Mouse (Mus musculus) spleen, adult 18-20 months (tissue): Measurements from ENCODE around the gene Slc39a11.
"Not testable (repeated sequence)": the region's sequence is repeated elsewhere in the genome, so short reads cannot be mapped to it uniquely, and the experiment has no call there.

Experiments
- DNase-seq, 2 experiments: peaks; one replicate each; pipeline ENCODE4 v3.0.0; 2022; ENCODE audit warnings: mixed read lengths in 2 of 2

The Slc39a11 gene

DNA sequence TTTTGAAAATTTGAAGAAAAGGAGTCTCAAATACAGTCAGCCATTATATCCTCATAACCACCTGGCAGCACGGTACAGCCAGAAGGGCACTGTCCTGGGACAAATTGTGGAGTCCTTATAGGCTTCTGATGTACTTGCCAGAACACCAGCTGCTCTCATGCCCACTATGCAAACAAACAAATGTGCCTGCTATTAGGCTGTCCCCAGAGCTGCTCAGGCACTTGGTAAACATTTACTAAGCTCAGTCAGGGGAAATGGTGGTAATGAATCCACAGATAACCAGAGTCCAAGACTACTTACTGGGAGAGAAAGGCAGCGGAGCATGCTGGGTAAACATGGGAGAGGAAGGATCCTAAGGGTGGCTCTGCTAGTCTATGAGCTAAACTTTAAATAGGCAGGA is 17.2 kb upstream of the Slc39a11 start:
- no peak for DNase-seq

DNA sequence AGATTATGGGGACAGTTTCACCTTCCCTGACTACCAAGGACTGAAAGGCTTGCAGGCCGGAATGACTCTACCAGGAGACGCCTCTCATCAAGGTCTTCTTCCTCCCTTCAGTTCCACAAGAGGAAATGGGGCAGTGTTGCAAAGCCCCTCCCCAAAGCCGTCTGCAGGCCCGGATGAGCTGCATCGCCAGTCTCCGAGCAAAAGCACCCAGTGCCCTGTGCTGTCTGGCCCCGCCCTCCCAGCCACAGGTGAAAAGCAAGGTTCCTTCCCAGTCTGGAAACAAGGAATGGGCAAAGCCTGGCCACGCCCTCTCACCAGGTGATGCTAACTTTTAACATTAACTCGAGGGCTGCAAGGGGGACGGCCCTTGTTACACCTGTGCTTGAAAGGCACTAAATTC is 16.8 kb upstream of the Slc39a11 start:
- DNase-seq: no peak

DNA sequence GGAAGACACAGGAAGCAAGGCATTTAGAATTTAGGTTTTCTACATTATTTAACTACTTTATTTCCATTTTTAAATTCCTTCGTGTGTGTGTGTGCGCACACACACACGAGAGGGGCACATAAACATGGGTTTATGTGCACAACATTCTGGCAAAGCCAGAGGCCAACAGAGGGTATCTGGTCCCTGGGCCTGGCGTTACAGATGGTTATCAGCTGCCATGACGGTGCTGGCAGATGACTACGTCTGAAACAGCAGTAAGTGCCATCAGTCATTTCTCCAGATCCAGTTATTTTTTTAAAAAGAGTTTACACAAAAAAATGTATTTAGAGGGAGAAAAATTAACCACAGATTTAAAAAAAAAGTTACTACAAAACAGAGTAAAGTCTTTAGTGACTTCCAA is 16.3 kb upstream of the Slc39a11 start:
- no peak for DNase-seq

DNA sequence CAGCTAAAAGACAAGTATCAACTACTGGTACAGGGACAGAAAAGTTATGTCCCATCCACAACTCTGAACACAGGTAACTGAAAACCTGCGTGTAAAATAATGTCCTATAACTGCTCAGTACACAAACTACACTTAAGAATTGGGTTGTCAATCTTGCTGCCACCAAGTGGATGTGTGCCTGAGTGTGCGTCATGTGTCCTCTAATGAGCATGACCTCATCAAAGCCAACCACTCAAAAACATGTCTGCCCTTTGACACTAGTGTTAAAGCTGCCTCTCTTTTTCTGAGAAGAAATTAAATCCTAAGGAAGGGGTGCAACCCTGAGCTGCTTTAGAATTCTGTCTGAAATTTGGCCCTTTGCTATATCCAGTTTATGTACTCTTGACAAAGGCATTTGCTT is 14.4 kb upstream of the Slc39a11 start:
- no peak for DNase-seq

DNA sequence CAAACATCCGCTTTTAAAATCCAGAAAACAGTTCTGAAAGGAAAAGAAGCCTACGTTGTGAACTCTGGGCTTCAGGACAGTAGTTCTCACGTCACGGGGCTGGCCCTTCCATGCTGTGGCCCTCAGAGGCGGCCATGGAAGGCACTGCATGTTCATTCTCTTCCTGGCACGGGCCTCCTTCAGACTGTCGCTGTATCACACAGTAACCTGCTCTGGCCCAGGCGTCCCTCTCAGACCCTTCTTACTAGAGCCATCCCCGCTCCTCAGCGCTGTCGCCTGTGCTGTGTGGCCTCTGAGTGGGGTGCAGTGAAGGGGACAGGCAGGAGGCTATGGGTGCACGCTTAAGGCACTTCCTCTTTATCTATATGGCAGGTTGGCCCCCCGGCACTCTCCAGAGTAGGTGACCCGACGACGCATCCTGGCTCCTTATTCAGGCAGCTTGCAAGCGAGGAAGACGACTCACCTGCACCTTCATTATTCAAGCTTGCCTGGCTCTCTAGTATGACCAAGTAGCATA is 12.0 kb upstream of the Slc39a11 start:
- no peak for DNase-seq

DNA sequence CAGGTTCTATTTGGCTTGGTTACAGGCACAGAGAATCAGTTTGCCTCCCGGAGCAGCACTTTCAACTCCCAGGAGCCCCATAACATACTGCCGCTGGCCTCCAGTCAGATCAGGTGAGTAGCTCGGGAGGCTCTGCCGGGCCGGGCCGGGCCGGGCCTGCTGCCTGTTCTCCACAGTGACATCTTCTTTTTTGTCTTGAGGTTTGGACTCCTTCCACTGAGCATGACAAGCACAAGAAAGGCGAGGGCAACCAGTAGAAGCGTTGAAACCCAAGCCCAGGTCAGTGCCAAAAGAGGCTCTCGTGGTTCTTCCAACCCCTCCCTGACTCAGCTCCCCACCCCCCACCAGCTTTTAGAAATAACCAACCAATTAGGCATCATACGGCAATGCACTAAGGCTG is 11.1 kb upstream of the Slc39a11 start:
- no peak for DNase-seq

DNA sequence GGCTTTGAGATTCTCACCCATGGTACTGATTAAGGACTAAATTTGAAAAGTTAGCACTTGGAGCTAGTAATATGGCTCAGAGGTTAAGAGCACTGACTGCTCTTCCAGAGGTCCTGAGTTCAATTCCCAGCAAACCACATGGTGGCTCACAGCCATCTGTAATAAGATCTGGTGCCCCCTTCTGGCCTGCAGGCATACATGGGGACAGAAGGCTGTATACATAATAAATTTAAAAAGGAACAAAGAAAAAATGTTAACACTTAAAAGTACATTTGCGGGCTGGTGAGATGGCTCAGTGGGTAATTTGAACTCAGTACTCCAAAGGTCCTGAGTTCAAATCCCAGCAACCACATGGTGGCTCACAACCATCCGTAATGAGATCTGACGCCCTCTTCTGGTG is 10.3 kb upstream of the Slc39a11 start:
- DNase-seq: not testable (repeated sequence)

DNA sequence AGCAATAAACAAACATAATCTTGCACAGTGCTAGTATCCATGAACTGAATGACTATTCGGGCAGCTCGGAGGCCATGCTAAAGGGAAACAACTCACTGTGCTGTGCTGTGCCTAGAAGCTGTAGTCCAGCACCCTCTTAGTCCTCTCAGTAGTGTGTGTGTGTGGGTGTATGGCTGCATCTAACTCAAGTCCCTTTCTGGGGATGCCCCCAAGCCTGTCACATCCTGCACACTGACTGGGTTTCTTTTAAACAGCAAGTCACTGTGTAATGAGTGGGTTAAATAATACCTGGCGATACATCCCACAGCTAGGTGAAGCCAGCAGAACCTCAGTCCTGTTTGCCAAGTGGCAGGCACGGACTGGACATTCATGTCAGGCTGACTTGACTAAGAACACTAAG is 8.9 kb upstream of the Slc39a11 start:
- no peak for DNase-seq

DNA sequence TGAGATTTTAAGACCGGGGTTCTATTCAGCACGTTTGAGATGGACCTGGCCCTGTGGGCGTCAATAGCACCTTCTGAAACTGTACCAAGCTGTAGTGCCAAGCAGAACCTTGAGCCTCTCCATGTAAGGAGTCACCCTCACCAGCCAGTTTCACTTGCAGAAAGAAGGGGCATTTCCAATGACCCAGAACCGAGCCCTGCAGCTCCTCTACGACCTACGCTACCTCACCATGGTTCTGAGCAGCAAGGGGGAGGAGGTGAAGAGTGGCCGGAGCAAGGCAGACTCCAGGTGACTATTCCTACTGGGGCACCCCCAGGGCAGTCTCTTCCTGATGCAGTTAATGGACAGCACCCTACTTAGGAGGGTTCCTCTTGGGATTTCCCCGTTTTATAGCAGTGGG is 8.4 kb upstream of the Slc39a11 start:
- no peak for DNase-seq

DNA sequence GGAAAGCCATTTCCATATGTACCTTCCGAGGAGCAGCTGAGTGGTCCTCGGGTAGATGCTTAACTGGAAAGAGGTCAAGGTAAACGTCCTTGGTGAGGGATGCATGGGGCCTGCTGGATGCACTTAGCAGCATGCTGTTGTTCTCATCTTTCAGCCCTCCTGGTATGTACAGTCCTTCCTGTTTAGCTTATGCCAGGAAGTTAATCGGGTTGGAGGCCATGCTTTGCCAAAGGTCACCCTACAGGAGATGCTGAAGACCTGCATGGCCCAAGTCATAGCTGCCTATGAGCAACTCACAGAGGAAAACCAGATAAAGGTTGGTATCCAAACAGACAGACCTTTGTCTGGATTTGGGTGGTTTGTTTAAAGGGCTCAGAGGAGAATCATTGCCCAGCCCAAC is 7.3 kb upstream of the Slc39a11 start:
- DNase-seq: no peak

DNA sequence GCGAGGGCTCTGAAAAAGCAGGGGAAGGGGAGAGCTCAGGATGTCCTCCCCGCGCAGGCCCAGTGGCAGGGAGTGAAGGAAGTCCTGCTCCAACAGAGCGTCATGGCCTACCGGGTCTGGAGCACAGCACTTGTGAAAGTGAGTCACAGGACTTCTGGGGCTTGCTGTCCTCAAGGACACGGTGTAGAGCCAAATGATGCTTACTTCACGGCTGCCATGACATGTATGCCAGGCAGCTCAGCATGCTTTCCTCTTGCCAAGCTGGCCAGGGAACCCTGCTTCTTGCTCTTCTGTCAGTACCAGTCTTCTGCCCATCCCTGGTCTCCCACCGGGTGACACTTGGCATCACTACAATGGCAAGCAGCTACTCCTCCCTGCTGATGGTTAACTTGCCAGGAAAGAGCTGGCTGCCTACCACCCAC is 6.6 kb upstream of the Slc39a11 start:
- no peak for DNase-seq

DNA sequence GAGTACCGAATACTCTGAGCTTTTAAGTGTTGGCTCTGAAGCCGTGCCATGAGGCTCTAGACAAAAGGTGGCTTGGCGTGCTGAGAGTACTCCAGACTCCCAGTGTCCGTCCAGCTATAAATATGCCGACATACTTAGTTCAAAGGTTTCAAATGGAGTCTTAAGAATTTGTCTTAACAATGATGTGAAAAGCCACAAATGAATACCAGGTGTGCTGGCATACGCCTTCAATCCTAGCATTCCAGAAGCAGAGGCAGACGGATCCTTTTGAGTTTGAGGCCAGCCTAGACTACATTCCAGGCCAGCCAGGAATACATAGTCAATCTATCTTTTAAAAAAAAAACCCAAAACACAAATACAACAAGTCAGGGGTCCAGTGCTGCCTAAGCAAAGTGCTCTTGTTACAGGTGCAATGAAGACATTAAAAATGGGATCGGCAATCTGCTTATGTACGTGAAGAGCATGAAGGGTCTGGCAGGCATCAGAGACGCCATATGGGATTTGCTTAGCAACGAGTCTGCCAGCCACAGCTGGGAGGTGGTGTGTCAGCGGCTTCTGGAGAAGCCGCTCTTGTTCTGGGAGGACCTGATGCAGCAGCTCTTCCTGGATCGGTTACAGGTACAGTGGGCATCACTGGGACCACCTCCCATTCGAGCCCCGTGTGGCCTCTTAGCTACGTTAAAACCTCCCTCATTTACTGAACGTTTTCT is 4.8 kb upstream of the Slc39a11 start:
- no peak for DNase-seq

DNA sequence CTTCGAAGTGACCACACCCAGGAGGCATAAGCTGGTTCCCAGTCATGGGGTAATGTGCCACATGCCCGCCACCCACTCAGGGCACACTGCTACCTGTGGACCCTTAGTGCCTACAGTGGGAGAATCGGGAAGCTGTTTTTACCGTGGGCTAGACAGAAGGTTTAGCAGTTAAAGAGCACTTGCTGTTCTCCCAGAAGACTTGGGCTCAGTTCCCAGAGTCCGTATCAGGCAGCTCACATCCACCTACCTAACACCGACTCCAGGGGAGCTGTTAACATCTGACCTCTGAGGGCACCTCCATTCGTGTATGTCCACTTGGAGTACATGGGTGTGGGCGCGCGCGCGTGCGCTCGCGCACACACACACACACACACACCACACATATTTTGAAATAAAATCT is 4.2 kb upstream of the Slc39a11 start:
- DNase-seq: no peak

DNA sequence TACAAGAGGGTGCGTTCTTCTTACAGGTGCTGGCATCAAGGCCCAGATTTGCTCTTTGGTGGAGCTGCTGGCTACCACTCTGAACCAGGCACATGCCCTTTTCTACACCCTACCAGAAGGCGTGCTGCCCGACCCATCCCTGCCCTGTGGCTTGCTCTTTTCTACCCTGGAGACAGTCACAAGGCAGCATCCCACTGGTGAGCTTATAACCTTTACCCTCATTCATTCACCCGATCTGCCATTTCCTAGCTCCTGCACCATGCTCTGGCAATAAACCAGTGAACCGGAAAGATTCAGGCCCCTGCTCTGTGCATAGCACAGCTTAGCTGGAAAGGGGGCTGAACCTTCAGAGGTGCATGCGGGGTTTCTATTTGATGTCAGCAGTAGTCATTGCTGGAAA is 2.6 kb upstream of the Slc39a11 start:
- no peak for DNase-seq

DNA sequence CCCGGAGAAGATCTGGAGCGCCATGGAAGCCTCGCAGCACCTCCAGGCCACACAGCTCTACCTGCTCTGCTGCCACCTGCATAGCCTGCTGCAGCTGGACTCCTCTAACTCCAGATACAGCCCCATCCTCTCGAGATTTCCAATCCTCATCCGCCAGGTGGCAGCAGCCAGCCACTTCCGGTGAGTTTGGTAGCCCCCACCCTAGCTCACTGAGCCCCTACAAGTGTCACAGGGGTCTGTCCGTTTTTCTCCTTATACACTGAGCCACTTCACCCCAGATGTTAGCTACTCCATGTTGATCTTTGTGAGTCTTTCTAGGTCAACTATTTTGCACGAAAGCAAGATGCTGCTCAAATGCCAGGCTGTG is 2.0 kb upstream of the Slc39a11 start:
- no peak for DNase-seq

DNA sequence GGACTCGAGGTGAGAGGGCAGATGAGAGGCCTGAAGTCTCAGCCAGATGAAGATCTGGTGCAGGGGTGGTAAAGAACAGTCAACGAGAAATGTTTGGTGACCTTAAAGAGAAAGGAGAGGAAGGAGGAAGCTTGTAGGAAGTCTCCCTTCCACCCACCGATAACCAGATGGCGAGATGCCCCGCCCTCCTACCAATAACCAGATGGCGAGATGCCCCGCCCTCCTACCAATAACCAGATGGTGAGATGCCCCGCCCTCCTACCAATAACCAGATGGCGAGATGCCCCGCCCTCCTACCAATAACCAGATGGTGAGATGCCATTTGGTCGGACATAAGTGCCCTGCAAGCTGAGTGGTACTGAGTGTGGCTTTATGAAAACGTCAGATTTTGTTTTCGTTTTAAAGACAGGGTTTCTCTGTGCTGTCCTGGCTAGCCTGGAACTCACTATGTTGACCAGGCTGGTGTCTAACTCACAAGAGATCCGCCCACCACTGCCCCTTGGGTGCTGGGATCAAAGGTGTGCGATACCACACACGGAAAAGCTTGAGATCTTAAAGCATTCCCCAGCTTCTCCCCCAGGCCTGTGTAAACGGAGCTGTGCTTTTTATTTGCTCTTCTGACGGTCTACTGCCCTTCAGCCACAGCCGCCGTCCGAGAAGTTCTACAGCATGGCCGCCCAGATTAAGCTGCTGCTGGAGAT is 1.5 kb upstream of the Slc39a11 start:
- no peak for DNase-seq

DNA sequence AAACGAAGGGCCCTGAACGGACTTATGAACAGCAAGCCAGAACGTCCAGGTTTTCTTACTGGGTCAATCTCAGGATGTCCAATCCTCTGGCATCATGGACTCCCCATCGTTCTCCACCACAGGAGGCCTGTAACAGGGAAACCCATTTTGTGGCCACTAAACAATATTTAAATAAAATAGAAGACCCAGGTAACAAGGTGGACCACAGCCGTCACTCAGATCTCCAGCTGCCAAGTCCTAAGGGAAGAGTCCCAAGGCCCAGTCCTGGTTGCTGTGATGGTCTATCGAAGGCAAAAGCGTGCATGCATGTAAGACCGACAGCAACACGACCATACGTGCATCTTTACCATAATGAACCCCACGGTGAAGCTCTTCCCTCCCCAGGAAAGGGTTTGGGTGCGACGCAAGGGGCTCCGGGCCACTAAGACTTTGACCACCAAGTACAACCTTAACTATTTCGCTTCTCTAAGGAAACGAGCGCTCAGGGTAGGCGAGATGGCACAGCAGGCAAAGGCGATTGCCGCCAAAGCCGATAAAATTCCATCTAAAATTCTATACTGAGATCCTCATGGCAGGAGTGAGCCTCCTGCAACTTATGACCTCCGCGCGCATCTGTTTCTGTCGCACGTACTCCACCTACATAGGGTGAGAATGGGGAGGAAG is 1.1 kb downstream of the Slc39a11 start, which contains the start of gene Cog1:
Gene Cog1, plus strand, starts transcription at position 480 of the 663 bp plus-strand sequence.
- DNase-seq: no peak

DNA sequence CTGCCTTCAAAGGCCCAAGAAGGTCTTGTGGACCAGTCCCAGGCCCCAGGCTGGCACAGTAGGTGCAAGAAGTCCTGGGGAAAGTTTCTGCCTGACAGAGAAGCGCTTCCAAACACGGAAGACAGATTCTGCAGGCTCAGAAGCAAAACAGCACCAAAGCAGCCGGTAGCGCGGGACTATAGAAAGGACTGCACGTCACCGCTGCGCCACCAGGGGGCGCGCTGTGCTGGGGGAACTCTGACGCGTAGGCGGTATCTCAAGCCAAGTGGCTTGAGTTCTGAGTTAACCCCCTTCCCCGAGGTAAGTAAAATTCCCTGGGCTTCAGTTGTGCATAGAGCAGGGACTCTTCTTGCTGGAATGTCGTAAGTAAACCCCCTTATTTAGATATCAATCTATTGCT is 1.7 kb downstream of the Slc39a11 start:
- peak; percentile 64 to 90 for DNase-seq

DNA sequence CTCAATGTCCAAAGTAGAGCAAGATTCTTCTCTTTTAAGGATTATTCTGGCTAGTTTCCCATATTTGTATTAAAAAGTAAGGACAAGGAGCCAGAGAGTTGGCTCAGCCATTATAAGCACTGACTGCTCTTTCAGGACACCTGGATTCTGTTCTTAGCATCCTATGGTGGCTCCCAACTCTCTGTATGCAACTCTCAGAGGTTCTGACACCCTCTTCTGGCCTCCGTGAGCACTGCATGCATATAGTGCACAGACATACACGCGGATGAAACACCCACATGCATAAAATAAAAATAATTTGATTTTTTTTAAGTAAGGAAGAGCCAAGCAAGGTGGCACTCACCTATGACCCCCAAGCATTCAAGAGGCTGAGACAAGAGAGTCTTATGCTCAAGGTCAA is 4.7 kb downstream of the Slc39a11 start:
- no peak for DNase-seq

DNA sequence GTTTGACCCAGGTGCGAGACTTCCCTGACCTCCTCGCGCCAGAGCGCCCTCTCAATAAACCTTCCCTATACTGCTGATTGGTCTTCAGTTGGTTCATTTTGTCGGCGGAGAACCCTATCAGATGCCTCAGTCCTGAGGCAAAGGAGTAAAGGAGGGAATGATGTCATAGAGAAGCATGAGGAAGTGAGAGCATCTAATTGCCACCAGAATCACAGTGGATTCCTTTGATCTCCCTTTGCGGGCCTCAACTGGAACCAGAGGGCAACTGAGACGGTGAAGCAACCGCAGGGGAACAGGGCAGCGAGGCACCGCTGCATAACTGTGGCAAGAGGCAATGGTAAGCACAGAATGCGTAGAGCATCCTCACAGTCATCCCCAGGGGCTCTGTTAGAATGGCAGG is 11.2 kb downstream of the Slc39a11 start:
- DNase-seq: no peak

DNA sequence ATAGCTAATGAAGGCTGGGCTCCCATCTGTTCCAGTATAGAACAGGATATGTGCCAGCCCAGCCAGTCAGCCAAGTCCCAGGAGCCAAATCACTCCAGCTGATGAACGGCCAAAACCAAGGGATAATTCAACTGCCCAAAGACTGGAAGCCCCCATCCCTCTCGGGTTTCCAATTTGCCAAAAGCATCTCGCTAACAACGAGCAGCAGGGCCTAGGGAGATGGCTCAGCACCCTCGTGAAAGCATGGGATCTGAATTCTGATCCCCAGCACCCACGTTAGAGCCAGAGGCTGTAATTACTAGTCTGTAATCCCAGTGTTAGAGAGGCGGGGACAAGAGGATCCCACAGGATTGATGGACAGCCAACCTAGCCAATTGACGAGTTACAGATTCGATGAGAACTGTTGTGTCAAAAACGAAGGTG is 15.2 kb downstream of the Slc39a11 start:
- DNase-seq: no peak

DNA sequence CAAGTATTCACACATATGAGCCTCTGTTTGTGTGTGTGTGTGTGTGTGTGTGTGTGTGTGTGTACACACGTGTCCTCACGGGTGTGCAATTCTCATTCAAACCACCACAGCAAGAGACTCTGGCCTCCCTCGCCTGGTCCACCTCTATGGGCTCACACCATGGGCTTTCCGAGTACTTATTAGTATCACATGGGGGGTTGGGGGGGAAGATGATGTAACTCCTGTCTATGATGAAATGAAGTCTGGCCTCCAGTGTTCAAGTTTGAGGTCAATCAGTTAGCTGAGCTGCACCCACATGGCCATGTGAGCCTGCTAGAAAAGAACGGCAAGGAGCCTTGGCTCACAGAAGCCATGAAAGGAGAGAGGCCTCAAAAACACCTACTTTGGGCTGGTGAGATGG is 16.5 kb downstream of the Slc39a11 start:
- DNase-seq: no peak

DNA sequence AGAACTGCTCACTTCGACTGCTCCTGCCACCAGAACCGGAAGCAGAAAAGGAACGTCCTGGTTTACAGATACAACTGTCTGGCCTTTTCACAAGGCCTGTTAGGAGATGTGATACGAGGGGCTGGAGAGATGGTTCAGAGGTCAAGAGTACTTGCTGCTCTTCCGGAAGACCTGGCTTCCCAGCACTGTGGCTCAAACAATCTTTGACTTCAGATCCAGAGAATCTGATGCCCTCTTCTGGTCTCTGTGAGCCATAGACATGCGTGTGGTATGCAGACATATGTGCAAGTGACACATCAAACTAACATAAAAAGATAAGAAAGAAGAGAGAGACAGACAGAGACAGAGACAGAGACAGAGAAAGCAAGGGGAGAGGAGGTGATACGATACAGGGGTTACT is 17.6 kb downstream of the Slc39a11 start:
- DNase-seq: no peak

DNA sequence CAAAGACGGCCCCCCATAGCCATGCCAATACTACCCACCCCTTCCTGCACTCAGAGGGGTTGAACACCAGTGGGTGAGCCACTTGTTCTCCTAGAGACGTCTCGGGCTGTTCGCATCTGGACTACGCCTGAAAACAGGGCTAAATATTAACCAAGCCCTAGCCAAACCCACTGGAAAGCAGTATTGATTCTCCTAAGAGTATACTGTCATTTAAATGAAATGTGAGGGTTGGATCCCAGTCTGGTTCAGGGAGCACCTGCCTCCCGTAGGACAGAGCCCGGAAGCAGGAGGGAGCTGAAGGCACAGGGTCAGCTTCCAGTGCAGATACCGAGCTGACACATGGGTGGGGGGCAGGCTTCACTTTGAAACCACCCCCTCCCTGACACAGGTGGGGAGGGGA is 18.0 kb downstream of the Slc39a11 start:
- no peak for DNase-seq
